Mouse (Mus musculus): ENCODE data around the gene Klk14.

DNA sequence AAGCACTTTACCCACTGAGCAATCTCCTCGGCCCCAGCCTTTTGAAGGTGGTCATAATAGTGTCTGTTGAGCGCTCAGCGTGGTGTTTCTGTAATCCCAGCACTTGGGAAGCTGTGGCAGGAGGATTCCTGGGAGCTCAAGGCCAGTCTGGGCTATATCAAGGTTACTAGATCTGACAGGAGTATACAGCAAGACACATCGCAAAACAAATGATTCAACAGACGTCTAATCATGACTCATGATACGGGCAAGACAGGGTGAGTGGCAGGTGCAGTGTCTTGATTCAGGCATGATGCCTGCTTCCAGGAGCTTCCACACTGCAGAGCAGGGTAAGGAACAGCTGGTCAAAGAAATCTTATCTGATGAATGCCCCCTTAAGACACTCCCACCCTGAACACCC is 37.5 kb upstream of the Klk14 start:
- TF ChIP-seq CTCF (IDR thresholded peaks at IDR 0.05; ENCODE audit: insufficient read depth, low read length) (no peak), POLR2A (IDR thresholded peaks at IDR 0.05; ENCODE audit: borderline replicate concordance, extremely low read depth, low read depth, low read length) (no peak)
